Mouse (Mus musculus) ovary, postnatal 10 days (tissue): ENCODE measurements around the gene Rbpj.

Source experiments
- DNase-seq: peaks from one replicate; pipeline ENCODE4 v3.0.0; 2022; ENCODE audit warnings: low spot score

Rbpj gene

GRCm38 (mm10) chr5:53551394-53551793, 85.4 kb downstream of the Rbpj start:
- no peak for DNase-seq

- no peak for DNase-seq
These were observed 86.0 kb downstream of the Rbpj start for GRCm38 (mm10) chr5:53551910-53552309.

GRCm38 (mm10) chr5:53553281-53553680, 87.3 kb downstream of the Rbpj start:
- no peak for DNase-seq

- no peak for DNase-seq
These were observed 88.2 kb downstream of the Rbpj start for GRCm38 (mm10) chr5:53554180-53554579.

- no peak for DNase-seq
These were observed 89.0 kb downstream of the Rbpj start for GRCm38 (mm10) chr5:53554926-53555325.

GRCm38 (mm10) chr5:53555474-53555873, 89.5 kb downstream of the Rbpj start:
- DNase-seq: no peak

- no peak for DNase-seq
These were observed 90.0 kb downstream of the Rbpj start for GRCm38 (mm10) chr5:53555929-53556328.

- no peak for DNase-seq
These were observed 91.8 kb downstream of the Rbpj start for GRCm38 (mm10) chr5:53557544-53558260.

GRCm38 (mm10) chr5:53561160-53561559, 95.2 kb downstream of the Rbpj start:
- DNase-seq: no peak

GRCm38 (mm10) chr5:53564309-53564708, 98.4 kb downstream of the Rbpj start:
- DNase-seq: no peak

GRCm38 (mm10) chr5:53565213-53565794, 99.4 kb downstream of the Rbpj start:
- DNase-seq: no peak

GRCm38 (mm10) chr5:53566485-53567083, 100.6 kb downstream of the Rbpj start:
- DNase-seq: no peak

- DNase-seq: no peak
These were observed 106.5 kb downstream of the Rbpj start for GRCm38 (mm10) chr5:53572496-53572895.

- no peak for DNase-seq
These were observed 109.0 kb downstream of the Rbpj start for GRCm38 (mm10) chr5:53574883-53575442.

GRCm38 (mm10) chr5:53577272-53577889, 111.4 kb downstream of the Rbpj start:
- DNase-seq: no peak

- DNase-seq: no peak
These were observed 118.3 kb downstream of the Rbpj start for GRCm38 (mm10) chr5:53584069-53584767.

GRCm38 (mm10) chr5:53588421-53589171, 122.6 kb downstream of the Rbpj start:
- DNase-seq: no peak

- peak; percentile 81 for DNase-seq
These were observed 123.4 kb downstream of the Rbpj start for GRCm38 (mm10) chr5:53589172-53589960.

GRCm38 (mm10) chr5:53590179-53590765, 124.3 kb downstream of the Rbpj start:
- peak; percentile 98 for DNase-seq
